Mouse (Mus musculus): Measurements from ENCODE around the gene Gpr3.

Gpr3 gene

DNA sequence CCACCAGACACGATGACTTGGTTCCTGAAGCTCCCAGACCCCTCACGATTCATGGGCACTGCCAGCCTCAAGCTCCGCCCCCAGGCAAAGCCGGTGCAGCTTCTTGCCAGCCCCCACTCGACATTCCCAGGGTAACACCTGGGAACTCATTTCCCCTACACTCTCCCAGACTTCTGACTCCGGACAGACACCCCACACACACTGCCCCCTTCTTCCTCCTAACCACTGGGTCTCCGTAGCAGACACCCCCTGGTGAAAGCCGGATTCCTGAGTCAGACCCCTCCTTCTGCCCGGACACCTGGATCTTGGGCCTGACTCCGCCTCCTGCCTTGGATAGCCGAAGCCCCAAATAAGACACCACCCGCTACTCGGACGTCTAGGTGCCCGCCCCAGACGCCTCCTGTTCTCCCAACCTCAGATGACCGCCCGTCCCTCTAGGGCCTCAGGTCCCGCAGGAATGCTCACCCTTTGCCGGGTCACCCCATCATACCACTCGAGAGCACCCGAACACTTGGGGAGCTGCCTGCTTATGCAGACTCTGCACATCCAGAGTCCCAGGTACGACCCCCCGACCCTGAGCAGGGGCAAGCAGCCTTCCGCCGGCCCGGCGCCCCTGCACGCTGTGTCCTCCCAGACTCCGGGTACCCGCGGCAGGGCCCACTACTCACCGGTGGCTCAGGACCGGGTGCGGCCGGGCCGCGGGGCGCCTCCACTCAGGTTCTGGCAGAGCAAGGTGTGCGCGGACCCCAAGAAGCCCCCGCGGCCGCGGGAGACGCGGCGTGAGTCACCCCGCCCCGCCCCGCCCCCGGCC, at the start of gene Gpr3, which contains the start of gene Cd164l2:
Gene Gpr3, minus strand, starts transcription at position 786 of the 811 bp plus-strand sequence.
Gene Cd164l2, plus strand, starts transcription at position 381 of the 811 bp plus-strand sequence.
- CTCF ChIA-PET: no interaction called here

DNA sequence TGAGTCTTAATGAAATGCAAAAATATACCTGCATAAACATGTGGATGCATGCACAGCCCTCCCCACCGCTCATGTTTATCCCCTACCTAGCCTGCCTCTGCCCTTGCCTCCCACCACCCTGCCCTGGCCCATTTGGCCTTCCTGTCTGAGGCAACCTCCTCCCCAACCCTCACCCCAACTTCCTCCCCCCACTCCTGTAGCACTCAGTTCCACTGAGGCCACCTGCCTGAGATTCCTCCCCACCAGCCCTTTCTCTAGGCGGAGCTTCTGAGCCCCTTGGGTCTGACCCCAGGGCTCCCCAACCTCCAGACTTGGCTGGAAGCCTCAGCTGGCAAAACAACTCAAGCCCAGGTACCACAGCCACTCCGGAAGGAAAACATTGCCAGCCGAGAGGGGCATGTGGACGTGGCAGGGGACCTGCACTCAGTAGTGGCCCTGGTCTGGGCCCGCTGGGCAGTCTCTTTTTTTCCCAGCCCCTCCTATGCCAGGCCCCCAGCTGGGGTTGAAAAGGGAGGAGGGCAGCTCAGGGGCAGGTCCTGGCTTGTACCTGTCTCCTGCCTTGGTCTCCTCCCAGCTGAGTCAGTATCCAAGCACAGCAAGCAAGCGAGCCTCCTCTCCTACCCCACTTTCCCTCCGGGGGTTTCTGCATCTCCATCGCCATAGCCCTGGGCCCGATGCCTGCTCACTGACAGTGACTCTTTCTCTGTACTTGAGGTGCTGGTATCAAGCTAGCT, 49.5 kb upstream of the Gpr3 start:
- CTCF ChIA-PET: interaction anchor here (0.7 kb wide), 1 partner anchor 18 kb away, joined by 6 read pairs; no protein-coding TSS in a partner anchor

DNA sequence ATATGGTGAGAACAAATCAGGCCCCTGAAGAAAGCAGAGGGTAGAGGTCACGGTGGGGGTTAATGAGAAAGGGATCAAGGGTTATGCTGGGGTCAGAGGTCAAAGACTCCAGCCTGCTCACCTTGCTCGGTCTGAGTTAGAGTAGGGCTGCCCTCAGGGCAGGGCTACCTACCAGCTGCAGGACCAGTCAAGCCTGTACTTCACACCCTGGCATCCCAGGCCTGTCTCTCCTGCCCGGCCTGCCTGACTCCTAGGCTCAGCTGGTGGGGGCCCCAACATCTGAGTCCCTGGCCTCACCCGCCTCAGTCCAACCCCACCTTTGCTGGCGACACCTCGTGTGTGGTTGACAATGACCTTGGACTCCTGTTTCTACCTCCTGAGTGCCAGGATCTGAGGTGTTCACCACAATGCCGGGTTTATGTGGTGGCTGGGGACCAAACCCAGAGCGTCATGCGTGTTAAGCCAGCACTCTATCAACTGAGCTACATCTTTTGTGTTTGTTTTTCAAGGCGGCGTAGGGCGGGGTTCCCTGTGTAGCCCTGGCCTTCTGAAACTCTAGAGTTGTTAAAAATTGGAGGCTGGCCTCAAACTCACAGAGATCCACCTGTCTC, 45.6 kb upstream of the Gpr3 start:
- CTCF ChIA-PET: interaction anchor here (0.7 kb wide), 1 partner anchor 60 kb away, joined by 3 read pairs; no protein-coding TSS in a partner anchor

DNA sequence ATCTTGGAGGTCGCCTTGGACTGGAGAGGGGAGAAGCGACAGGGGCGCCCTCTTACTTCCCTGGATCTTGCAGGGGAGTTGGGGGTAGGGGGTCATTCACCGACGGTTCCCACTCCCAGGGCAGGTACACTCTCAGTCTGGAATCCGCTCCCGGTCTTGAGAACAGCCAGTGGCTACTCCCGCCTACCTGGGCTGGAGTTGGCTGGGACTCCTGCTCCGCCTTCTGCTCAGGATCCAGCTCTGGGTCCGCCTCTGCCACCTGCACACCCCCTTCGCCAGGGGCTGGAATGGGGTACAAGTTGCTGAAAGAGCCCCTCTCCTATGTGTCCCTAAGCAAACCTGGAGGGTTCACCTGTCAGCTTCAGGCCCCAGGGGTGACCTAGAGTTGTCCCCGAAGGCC, 44.9 kb upstream of the Gpr3 start:
- CTCF ChIA-PET: no interaction called here

DNA sequence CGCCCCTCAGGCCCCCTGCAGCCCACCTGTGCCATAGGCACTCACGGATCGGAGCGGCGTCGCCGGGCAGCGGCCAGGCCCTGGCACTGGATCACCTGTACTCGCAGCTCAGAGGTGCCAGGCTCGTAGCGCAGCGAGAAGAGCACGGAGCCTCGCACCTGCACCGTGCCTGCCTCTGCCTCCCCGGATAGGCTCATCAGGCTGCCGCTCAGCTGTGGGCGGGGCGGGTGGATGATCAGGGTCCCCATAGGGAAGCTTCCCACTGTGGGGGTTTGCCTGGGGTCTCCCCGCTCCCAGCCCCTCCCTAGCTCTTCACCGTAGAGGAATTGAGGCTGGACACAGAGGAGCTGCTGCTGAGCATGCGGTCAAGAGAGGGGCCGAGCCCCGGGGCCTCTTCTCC, 44.5 kb upstream of the Gpr3 start:
- CTCF ChIA-PET: no interaction called here

DNA sequence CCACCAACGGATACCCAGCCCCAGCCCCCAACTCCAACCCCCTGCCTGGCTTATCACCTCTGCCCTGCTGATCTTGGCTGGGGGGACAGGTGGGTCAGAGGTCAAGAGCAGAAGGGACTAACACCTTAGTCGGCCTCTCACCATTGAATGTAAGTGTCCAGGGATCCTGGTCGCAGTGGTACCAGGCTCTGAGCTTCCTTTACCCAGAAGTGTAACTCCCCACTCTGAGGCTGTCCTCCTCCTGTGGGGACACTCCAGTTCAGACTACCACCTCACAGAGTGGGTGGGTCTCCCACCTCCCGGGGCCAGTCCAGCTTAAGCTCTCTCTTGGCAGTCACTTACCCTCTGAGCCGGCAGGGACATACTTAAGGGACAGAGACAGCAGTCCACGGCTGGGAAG, 43.1 kb upstream of the Gpr3 start:
- CTCF ChIA-PET: interaction anchor here (1.2 kb wide), 1 partner anchor 309 kb away, joined by 4 read pairs; no protein-coding TSS in a partner anchor

DNA sequence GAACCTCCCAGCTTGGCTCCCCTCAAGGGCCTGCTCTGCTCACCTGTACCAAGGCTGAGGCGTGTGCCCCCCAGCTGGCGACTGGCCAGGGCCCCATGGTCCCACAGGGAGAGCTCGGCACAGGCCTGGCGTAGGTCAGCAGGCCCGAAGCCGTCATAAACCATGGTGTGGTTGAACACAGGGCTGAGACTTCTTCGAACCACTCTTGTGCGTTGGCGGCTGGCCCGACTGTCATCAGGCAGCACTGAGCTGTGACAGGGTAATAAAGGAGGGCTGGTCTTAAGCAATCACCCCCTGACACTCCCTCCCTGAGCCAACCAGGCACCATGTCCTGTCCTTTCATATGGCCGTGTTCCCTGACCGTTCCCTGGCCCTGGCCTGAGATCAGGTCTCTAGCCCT, 41.1 kb upstream of the Gpr3 start:
- CTCF ChIA-PET: interaction anchor here (0.8 kb wide), 1 partner anchor 18 kb away, joined by 3 read pairs; no protein-coding TSS in a partner anchor

DNA sequence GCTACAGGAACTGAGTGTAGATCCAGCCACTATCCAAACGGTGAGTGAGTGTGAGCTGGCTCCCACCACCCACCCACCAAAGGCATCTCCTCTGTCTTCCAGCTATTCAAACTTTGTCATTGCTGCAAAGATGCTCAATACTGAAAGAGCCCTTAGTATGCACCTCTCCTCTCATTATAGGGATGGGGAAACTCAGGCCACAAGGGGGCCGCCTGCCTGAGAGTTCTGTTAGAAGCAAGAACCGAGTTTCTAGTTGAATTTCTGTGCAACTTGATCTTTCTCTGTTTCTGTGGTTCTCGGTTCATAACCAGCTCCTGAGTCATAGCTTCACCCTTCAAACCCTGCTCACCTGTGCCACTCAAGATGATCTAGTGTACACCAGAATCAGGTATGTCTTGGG, 39.8 kb upstream of the Gpr3 start:
- CTCF ChIA-PET: interaction anchor here (1.0 kb wide), 1 partner anchor 243 kb away, joined by 3 read pairs; no protein-coding TSS in a partner anchor

DNA sequence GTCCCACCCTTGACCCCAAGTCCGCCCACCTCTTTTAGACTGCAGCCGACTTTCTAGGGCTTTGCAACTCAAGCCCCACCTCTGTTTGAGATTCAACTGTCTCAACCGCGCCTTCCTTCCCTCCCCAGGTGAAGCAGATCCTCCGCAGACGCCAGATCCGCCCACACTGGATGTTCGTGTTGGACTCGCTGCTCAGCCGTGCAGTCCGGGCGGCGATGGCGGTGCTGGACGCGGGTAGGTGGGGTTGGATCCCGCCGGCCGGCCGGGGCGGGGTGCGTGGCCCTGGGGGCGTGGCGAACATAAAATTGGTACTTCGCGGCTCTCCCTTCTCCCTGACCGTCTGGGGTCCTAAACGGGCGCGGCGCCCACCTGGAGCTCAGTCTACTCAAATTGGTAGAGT, 38.9 kb upstream of the Gpr3 start:
- CTCF ChIA-PET: interaction anchor here (0.6 to 0.7 kb wide), 2 partner anchors 150 to 169 kb away, joined by 3 to 4 read pairs; no protein-coding TSS in a partner anchor

DNA sequence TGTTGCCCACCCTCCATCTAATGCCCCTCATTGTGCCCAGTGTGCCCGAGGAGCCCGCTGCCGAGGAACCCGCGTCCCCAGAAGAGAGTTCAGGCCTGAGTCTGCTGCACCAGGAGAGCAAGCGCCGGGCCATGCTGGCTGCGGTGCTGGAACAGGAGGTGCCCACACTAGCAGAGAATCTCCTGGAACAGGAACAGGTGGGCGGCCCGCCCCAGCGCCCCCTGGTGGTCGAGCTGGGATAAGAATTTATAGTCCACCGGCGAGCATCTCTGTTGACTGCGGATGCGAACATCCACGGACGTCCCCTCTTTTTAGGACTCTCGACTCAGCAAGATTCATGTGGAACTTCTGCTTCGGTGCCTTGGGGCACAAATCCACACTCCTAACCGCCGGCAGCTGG, 38.3 kb upstream of the Gpr3 start:
- CTCF ChIA-PET: interaction anchor here (0.6 to 1.2 kb wide), 2 partner anchors 13 to 233 kb away, joined by 5 to 9 read pairs; no protein-coding TSS in a partner anchor

DNA sequence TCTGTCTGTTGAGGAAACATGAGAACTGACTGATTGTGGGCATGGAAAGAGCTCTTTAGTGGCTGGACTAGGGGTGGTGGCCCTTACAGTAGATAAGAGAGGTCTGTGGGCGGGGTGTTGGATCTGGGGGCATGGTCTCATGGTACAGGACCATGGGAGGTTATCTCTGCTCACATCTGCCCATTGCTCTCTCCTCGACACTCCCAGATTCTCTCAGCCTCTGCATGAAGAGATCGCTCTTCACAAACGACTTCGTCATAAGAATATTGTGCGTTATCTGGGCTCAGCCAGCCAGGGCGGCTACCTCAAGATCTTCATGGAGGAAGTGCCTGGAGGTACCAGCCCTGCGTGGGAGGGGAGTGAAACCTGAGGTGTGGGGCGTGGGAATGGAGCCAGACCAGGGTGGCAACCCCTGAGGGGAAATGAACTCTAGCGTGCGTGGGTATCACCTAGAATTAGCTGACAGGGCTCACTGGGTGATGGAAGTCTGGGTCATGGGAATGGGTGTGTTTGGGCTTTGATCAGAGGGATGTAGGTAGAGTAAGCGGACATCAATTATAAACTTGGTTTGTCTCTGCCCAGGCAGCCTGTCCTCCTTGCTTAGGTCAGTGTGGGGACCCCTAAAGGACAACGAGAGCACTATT, 35.6 kb upstream of the Gpr3 start:
- CTCF ChIA-PET: no interaction called here

DNA sequence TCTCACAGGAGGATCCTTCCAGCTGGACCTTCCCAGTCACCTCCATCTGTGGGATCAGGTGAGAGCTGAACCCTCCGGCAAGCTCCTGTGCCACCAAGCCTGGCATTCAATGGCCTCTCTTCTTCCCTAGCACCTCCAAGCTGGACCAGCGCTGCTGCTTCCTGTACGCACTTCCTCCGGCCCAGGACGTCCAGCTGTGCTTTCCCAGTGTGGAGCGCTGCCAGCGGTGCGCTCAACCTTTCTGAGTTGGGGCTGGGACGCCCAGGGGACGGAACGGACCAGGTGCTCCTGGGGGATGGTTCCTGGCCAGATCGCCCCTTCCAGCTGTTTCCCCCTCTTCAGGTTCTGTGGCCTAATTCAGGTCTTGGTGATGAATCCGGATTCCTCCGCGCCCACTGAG, 34.7 kb upstream of the Gpr3 start:
- CTCF ChIA-PET: no interaction called here

DNA sequence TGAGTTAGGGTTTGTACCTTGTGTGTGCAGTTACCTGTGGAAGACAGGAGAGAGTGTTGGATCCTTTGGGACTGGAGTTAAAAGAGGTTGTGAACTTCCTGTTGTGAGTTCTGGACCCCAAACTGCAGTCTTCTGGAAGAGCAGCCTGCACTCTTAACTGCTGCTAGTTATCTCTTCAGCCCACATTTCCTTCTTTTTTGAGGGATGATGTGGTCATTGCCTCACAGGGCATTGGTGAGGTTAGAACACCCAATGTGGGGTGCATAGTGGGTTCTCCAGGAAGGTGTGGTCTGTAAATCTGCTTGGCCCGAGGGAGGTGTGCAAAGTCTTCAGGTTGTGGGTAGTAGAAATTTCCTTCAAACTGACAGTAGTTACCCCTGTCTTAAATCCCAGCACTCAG, 32.0 kb upstream of the Gpr3 start:
- CTCF ChIA-PET: no interaction called here

DNA sequence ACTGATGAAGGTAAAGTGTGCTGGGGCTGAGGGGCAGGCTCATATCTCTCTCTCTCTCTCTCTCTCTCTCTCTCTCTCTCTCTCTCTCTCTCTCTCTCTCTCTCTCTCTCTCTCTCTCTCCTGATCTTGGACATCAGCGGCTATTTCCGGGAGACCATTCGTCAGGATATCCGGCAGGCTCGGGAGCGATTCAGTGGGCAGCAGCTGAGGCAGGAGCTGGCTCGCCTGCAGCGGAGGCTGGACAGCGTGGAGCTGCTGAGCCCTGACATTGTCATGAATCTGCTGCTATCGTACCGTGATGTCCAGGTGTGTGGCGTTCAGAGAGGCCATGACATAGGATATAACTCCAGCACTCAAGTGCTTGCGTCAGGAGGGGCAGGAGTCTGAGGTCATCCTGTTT, 31.2 kb upstream of the Gpr3 start:
- CTCF ChIA-PET: interaction anchor here (0.6 to 0.8 kb wide), 3 partner anchors 18 to 309 kb away, joined by 5 to 6 read pairs (median 5); no protein-coding TSS in a partner anchor

DNA sequence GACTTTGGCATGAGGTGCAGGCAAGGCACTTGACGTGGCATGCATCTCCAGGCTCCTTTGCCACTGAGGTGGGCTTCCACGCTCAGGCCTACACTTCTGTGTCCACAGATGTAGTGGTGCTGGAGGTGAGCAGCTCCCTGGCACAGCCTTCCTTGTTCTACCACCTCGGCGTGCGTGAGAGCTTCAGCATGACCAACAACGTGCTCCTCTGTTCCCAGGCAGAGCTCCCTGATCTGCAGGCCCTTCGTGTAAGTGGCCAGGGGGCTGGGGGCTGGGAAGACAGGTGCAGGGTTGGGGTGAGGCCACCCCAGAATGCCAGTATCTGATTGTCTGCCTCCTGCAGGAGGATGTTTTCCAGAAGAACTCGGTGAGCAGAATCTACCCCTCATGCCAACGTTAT, 30.4 kb upstream of the Gpr3 start:
- CTCF ChIA-PET: interaction anchor here (0.8 kb wide), 1 partner anchor 43 kb away, joined by 5 read pairs; no protein-coding TSS in a partner anchor

DNA sequence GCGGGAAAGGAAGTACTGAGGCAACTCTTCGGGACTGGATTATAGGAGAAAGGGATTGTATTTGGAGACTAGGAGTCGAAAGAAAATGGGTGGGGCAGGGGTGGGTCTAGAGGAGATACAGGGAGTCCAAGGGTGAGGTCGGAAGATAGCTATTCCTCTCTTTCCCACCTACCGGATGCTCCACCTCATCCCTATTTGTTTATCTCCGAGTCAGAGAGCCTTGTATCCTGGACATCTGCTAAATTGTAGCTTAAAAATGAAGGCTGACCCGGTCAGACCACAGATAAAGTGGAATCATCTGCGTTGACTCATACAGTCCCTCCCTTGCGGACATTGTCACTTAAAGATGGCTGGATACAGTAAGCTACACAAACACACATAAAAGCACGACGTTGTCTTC, 29.6 kb upstream of the Gpr3 start:
- CTCF ChIA-PET: interaction anchor here (1.7 kb wide), 1 partner anchor 33 kb away, joined by 4 read pairs; no protein-coding TSS in a partner anchor

DNA sequence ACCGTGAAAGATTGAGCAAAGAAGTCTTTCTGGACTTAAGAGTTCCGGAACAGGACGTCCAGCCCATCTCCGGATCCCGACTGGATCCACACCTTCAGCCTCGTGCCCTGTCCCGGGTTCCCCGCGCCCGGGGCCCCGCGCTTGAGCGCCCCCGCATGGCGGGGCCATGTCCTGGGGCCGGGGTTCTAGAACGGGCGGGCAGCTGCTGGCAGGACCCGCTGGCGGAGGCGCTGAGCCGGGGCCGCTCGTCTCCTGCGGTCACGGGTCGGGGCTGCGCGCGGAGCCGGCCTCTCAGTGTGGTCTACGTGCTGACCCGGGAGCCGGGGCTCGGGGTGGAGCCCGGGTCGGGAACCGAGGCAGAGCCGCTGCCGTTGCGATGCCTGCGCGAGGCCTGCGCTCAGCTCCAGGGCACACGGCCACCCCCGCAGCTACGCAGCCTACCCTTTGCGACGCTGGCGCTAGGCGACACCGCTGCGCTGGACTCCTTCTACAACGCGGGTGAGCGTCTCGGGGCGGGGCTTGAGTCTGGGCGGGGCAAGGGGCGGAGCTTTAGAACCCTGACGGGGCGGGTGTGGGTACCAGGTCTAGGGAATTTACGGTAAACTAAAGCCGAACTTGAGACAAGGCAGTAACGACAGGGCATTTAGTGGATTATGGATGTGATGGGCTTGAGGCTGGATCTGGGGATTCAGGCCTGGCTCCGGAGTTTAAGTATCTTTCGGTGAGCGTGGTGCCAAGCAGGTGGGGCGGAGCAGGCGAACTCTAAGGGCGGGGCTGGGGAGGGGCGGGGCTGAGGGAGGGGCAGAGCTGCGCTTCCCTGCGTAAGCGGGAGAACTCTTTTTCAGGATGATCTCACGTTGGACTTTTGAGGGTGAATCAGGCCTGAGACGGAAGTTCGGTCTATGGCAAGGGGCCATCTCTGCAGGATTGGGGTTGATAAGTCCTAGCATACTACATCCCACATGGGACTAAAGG, 28.9 kb upstream of the Gpr3 start:
- CTCF ChIA-PET: interaction anchor here (1.4 to 1.7 kb wide), 2 partner anchors 8 to 33 kb away, joined by 4 read pairs; no protein-coding TSS in a partner anchor

DNA sequence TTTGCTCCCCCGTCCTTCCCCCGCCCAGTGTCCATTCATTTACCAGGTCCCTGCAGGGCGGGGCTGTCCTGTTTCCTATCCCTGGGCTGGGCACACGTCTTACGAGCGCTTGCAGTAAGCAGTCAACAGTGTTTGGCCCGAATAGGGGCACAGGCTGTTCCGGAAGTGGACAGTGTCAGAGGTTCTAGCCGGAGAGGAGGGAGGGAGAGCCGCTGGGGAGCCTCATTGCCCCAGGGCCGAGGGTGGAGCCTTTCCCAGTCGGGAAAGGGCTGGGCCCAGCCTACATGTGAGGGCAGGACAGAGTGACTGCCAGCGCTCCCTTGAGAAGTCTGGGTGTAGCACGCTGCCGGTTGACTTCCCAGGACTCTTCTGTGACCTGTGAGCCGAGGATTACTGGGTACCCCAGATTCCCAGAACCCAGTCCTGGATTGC, 28.2 kb upstream of the Gpr3 start, which contains the start of gene Map3k6:
Gene Map3k6, plus strand, starts transcription at position 329 of the 432 bp plus-strand sequence.
- CTCF ChIA-PET: interaction anchor here (1.4 to 1.7 kb wide), 2 partner anchors 9 to 32 kb away, joined by 4 read pairs; no protein-coding TSS in a partner anchor

DNA sequence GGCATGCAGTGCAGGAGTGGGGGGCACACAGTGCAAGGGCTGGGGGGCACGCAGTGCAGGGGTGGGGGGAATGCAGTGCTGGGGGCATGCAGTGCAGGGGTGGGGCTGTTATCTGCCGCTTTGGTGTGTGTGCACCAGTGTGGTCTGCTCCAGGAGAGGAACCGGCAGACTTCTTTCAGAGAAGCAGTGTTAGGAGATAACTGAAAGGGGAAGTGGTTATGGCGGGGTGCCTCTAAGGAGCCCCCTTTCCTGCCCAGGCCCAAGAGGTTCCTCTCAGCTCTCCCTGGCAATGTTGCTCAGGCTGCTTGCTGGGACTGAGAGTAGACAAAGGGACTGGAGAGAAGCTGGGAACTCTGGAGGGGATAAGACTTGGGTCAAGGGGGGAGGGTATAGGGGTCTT, 25.6 kb upstream of the Gpr3 start:
- CTCF ChIA-PET: interaction anchor here (0.6 to 1.4 kb wide), 3 partner anchors 12 to 309 kb away, joined by 3 to 12 read pairs (median 5); no protein-coding TSS in a partner anchor

DNA sequence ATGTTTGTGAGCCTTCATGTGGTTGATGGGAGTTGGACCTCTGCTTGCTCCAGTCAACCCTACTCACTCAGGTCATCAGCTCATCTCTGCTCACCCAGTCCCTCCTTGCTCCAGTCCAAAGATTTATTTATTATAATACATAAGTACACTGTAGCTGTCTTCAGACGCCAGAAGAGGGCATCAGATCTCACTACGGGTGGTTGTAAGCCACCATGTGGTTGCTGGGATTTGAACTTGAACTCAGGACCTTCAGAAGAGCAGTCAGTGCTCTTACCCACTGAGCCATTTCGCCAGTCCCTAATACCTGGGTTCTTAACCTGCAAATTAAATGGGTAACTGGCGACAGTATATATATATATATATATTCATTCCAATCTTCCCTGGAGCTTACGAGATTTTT, 23.1 kb upstream of the Gpr3 start:
- CTCF ChIA-PET: interaction anchor here (0.6 to 1.0 kb wide), 3 partner anchors 63 to 909 kb away, joined by 4 to 26 read pairs (median 5); no protein-coding TSS in a partner anchor
